In the genomic region with DNA sequence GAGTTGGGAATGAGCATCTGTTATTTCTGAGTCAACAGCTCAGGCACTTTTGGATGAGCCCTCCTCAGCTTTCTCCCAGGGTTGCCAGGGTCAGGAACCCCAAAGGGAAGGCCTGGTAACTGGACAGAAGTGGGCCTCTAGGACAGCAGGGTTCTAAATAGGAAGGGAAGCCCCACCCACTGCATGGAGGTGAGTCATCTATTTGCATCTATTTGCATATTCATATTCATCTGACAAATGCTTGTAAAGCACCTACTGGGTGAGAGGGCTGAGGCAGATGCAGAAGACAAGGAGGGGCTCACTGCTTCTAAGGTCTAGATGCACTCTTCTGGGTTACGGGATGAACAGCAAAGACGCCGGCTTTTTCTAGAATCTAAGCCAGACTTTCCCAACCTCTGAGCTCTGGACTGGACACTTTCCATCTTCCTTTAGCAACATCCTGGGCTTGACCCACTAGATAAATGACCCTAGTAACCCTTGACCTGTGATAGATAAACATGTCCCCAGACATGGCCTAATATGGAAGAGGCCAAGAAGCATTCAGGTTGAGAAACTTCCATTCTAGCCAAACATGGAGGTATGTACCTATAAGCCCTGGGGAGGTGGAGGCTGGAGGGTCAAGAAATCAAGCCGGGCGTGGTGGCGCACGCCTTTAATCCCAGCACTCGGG, we compare ENCODE assay signal across 21 mouse cellular contexts. TPM values are rescaled to one million over a fixed set of nuclear protein-coding genes. Genes with fewer than 3 reads are reported as not detected.
DNase-seq lines count a peak whose midpoint lies in the region; TF ChIP-seq lines count a peak whose summit lies in the region.
"Had no signal": no experiment of that assay in that cellular context is flagged by ENCODE, and none has a peak within 500 bp of the region (broad histone marks: within the 10 kb centered on the region; RNA-seq: fewer than 3 reads in every experiment).

No protein-coding gene starts in this region.

- no peak overlapping the region for H3K4me3 ChIP-seq in left cerebral cortex, adult 2 months
- H3K4me3 ChIP-seq: embryonic facial prominence, embryonic 13.5 days; embryonic facial prominence, embryonic 15.5 days; erythroblast, embryonic 14.5 days; forebrain, embryonic 10.5 days; forebrain, embryonic 12.5 days had no signal

- no peak for DNase-seq in left cerebral cortex, adult 2 months (ENCODE audit: extremely low spot score in 1 of 2, low spot score in 2 of 2)
- no peak for DNase-seq in left cerebral cortex, adult 11 months (ENCODE audit: low spot score)
- peak; percentile 44 for DNase-seq in R1 (ENCODE audit: low read depth, low spot score)
- peak; percentile 67 for DNase-seq in yolk sac, embryonic 10.5 days (ENCODE audit: low spot score)
- DNase-seq in kidney, postnatal 10 days, result no peak
- DNase-seq: adrenal gland, adult 8-10 months; adrenal gland, postnatal 14 days; adrenal gland, postnatal 36 days; cerebellum, adult 11-12 months; cerebellum, adult 2 months; cerebellum, adult 9-11 months; cerebellum, postnatal 14 days; cerebellum, postnatal 36 days; embryo, embryonic 11 days had no signal

- no peak for TF ChIP-seq CTCF in left cerebral cortex, adult 2 months (IDR thresholded peaks at IDR 0.05)

- intact Hi-C loops in left cerebral cortex, adult 2 months (cut with DNase I), result no loop called here

- H3K27ac ChIP-seq in left cerebral cortex, adult 2 months, result peak overlapping the region; percentile 29; the same call in 1 of the 2 replicates
- H3K27ac ChIP-seq: embryonic facial prominence, embryonic 13.5 days; embryonic facial prominence, embryonic 15.5 days; forebrain, embryonic 10.5 days; forebrain, embryonic 12.5 days had no signal

RNA-seq across cellular contexts. Expression of a gene that starts 22.3 kb away (rescaled TPM):
- total RNA-seq in left cerebral cortex, adult 2 months (2021), result 100 to 1,000 TPM in 1 of 2 experiments, 10 to 100 TPM in 1; 99.9 to 107 TPM
- total RNA-seq: MEL had no signal

RNA-seq across cellular contexts. Expression of a gene that starts 31.2 kb away (rescaled TPM):
- total RNA-seq in left cerebral cortex, adult 2 months (2021), result 100 to 1,000 TPM; 308 to 318 TPM
- total RNA-seq: common myeloid progenitor, adult 5-6 weeks had no signal

RNA-seq across cellular contexts. Expression of a gene that starts 56.0 kb away (rescaled TPM):
- 100 to 1,000 TPM; 143 to 147 TPM for total RNA-seq in left cerebral cortex, adult 2 months (2021)

Comparison
In these comparisons a context has a peak if more than half of its experiments do, and no peak if none do; other contexts are left out.
1. DNase-seq: peak in R1 (single experiment) and yolk sac, embryonic 10.5 days (single experiment); none in left cerebral cortex, adult 2 months (0 of 2), left cerebral cortex, adult 11 months (single experiment) and kidney, postnatal 10 days (single experiment).